Mouse (Mus musculus) spleen, adult 2 months (tissue): ENCODE measurements at regions not wholly inside any gene's neighbourhood (a gene's known extent, or its start where the extent isn't known, plus 50 kb on each side); places are given as distances from the start of the nearest gene placed in this dataset.
A peak's percentile ranks its signal among the peaks of the same experiment; 100 is the strongest.

ENCODE experiments used
- DNase-seq, 2 experiments: peaks; one replicate each; pipeline versions ENCODE4 v3.0.0 to v3.0.0-alpha.2; 2012 to 2021; ENCODE audit warnings: low spot score in 2 of 2, low read depth in 1 of 2
- H3K27ac ChIP-seq: fragments of 200-500 bp; 2 replicates; pipeline ENCODE4 v1.5.1; 2012; ENCODE audit warnings: low read length, inconsistent platforms; ENCODE audit not compliant: insufficient read depth
- H3K27me3 ChIP-seq: fragments of 200-500 bp; 2 replicates; pipeline ENCODE4 v1.6.1; 2012; ENCODE audit warnings: mild to moderate bottlenecking, moderate library complexity, low read length, inconsistent platforms; ENCODE audit not compliant: control insufficient read depth, insufficient read depth
- H3K36me3 ChIP-seq: fragments of 200-500 bp; 2 replicates; pipeline ENCODE4 v1.6.1; 2012; ENCODE audit warnings: mild to moderate bottlenecking, low read length, inconsistent platforms; ENCODE audit not compliant: control insufficient read depth, insufficient read depth
- H3K4me1 ChIP-seq: fragments of 200-500 bp; 2 replicates; pipeline ENCODE4 v1.6.1; 2011; ENCODE audit warnings: inconsistent platforms; ENCODE audit not compliant: control insufficient read depth, insufficient read depth, insufficient read length
- H3K4me3 ChIP-seq: fragments of 200-500 bp; 2 replicates; pipeline ENCODE4 v1.5.1; 2011; ENCODE audit warnings: mild to moderate bottlenecking, inconsistent platforms; ENCODE audit not compliant: insufficient read depth, insufficient read length; ENCODE audit errors: extremely low read depth
- CTCF ChIP-seq: fragments of 200-500 bp; IDR thresholded peaks from 2 replicates; pipeline ENCODE4 v1.5.1; 2011; ENCODE audit warnings: mild to moderate bottlenecking, inconsistent platforms; ENCODE audit not compliant: insufficient read depth, insufficient read length, insufficient replicate concordance; ENCODE audit errors: extremely low read depth
- POLR2A ChIP-seq: fragments of 200-500 bp; IDR thresholded peaks from 2 replicates; pipeline ENCODE4 v1.6.1; 2011; ENCODE audit warnings: low read depth, low read length, inconsistent platforms
- WGBS: fragments of 180-500 bp; shearing (Covaris S2); methylation state at CpG from one replicate; pipeline ENCODE4 v1.1.7; 2018; 5-methylcytosine and 5-hydroxymethylcytosine counted together

- Histone ChIP-seq H3K4me3 (no peak overlapping the region), H3K27ac (no peak overlapping the region), H3K27me3 (no peaks in the 10 kb centered on the region), H3K4me1 (no peaks in the 10 kb centered on the region), H3K36me3 (no peaks in the 10 kb centered on the region)
- 71% methylated on average over 18 of the region's 18 CpGs for WGBS
- TF ChIP-seq CTCF, result no peak
- TF ChIP-seq POLR2A, result no peak
- DNase-seq, result no peak
These were observed 180.1 kb downstream of the Cdh26 start for GRCm38 (mm10) chr2:178610211-178610975.

GRCm38 (mm10) chr2:178614761-178615160, 184.4 kb downstream of the Cdh26 start:
- DNase-seq, result no peak
- H3K27me3 ChIP-seq, result no peaks in the 10 kb centered on the region
- no peak overlapping the region for H3K27ac ChIP-seq
- WGBS, result 38% methylated on average over 7 of the region's 7 CpGs
- no peak overlapping the region for H3K4me3 ChIP-seq
- no peaks in the 10 kb centered on the region for H3K4me1 ChIP-seq
- H3K36me3 ChIP-seq, result no peaks in the 10 kb centered on the region
- no peak for TF ChIP-seq CTCF
- no peak for TF ChIP-seq POLR2A

- Histone ChIP-seq H3K27ac (no peak overlapping the region), H3K4me1 (no peaks in the 10 kb centered on the region), H3K27me3 (no peaks in the 10 kb centered on the region), H3K36me3 (no peaks in the 10 kb centered on the region), H3K4me3 (no peak overlapping the region)
- no peak for DNase-seq
- TF ChIP-seq CTCF (no peak), POLR2A (no peak)
- WGBS, result 50% methylated on average over 3 of the region's 3 CpGs
These were observed 192.5 kb downstream of the Cdh26 start for GRCm38 (mm10) chr2:178622801-178623200.

GRCm38 (mm10) chr2:178624475-178624874, 194.1 kb downstream of the Cdh26 start:
- no peaks in the 10 kb centered on the region for H3K4me1 ChIP-seq
- H3K27ac ChIP-seq, result no peak overlapping the region
- no peaks in the 10 kb centered on the region for H3K27me3 ChIP-seq
- H3K36me3 ChIP-seq, result no peaks in the 10 kb centered on the region
- no peak for TF ChIP-seq CTCF
- TF ChIP-seq POLR2A, result no peak
- no peak overlapping the region for H3K4me3 ChIP-seq
- no peak for DNase-seq
- 77% methylated on average over 3 of the region's 3 CpGs for WGBS

- no peak for DNase-seq
- no peaks in the 10 kb centered on the region for H3K27me3 ChIP-seq
- no peak overlapping the region for H3K27ac ChIP-seq
- WGBS, result 80% methylated on average over 1 of the region's 1 CpGs
- no peak overlapping the region for H3K4me3 ChIP-seq
- H3K36me3 ChIP-seq, result no peaks in the 10 kb centered on the region
- TF ChIP-seq CTCF, result no peak
- no peak for TF ChIP-seq POLR2A
- no peaks in the 10 kb centered on the region for H3K4me1 ChIP-seq
These were observed 194.6 kb downstream of the Cdh26 start for GRCm38 (mm10) chr2:178624907-178625306.

- TF ChIP-seq POLR2A (no peak), CTCF (peak; percentile 63; the same call in 1 of the 2 replicates)
- Histone ChIP-seq H3K36me3 (no peaks in the 10 kb centered on the region), H3K4me3 (no peak overlapping the region), H3K27ac (no peak overlapping the region), H3K4me1 (peaks cover 3% of the 10 kb centered on the region; the same call in 1 of the 2 replicates), H3K27me3 (no peaks in the 10 kb centered on the region)
- WGBS, result 25% methylated on average over 7 of the region's 7 CpGs
- peak in 1 of 2 experiments; percentile 10 for DNase-seq
These were observed 199.4 kb downstream of the Cdh26 start for GRCm38 (mm10) chr2:178629756-178630155.

GRCm38 (mm10) chr2:178630511-178630910, 200.2 kb downstream of the Cdh26 start:
- no peak overlapping the region for H3K27ac ChIP-seq
- H3K27me3 ChIP-seq, result no peaks in the 10 kb centered on the region
- peaks cover 3% of the 10 kb centered on the region; the same call in 1 of the 2 replicates for H3K4me1 ChIP-seq
- 88% methylated on average over 12 of the region's 12 CpGs for WGBS
- no peaks in the 10 kb centered on the region for H3K36me3 ChIP-seq
- no peak for DNase-seq
- TF ChIP-seq CTCF (no peak), POLR2A (no peak)
- H3K4me3 ChIP-seq, result no peak overlapping the region
